Comparison of ENCODE assay signal across 18 mouse cellular contexts in genomic region chr3:83970629-83971028, GRCm38 (mm10).
DNase-seq lines count a peak whose midpoint lies in the region; ATAC-seq lines count a peak whose summit lies in the region.
"Had no signal": no experiment of that assay in that cellular context is flagged by ENCODE, and none has a peak within 500 bp of the region (broad histone marks: within the 10 kb centered on the region; RNA-seq: fewer than 3 reads in every experiment).

No protein-coding gene starts in this region.

- ATAC-seq in embryonic facial prominence, embryonic 14.5 days (ENCODE audit: low read depth), result peak; percentile 26; the same call in 1 of the 2 replicates
- ATAC-seq in hindbrain, embryonic 13.5 days (ENCODE audit: low FRiP score), result no peak
- peak; percentile 19; the same call in 1 of the 2 replicates for ATAC-seq in limb, embryonic 15.5 days (ENCODE audit: insufficient number of reproducible peaks, low FRiP score, low TSS enrichment, low read depth)

- no peak overlapping the region for H3K4me3 ChIP-seq in embryonic facial prominence, embryonic 14.5 days (ENCODE audit: low read depth, low read length)
- no peak overlapping the region for H3K4me3 ChIP-seq in embryonic facial prominence, embryonic 10.5 days
- no peak overlapping the region for H3K4me3 ChIP-seq in heart, embryonic 10.5 days
- H3K4me3 ChIP-seq in hindbrain, embryonic 10.5 days, result no peak overlapping the region
- H3K4me3 ChIP-seq in hindbrain, embryonic 13.5 days, result no peak overlapping the region
- no peak overlapping the region for H3K4me3 ChIP-seq in limb, embryonic 15.5 days
- H3K4me3 ChIP-seq: hindbrain, embryonic 12.5 days; megakaryocyte, embryonic 14.5 days had no signal

- 60% methylated on average over 1 of the region's 1 CpGs for WGBS in embryonic facial prominence, embryonic 14.5 days
- WGBS in embryonic facial prominence, embryonic 10.5 days, result 61% methylated on average over 1 of the region's 1 CpGs
- 44% methylated on average over 1 of the region's 1 CpGs for WGBS in heart, embryonic 10.5 days
- 22% methylated on average over 1 of the region's 1 CpGs for WGBS in hindbrain, embryonic 10.5 days
- 40% methylated on average over 1 of the region's 1 CpGs for WGBS in hindbrain, embryonic 13.5 days
- WGBS in limb, embryonic 15.5 days, result 64% methylated on average over 1 of the region's 1 CpGs

- H3K27me3 ChIP-seq in embryonic facial prominence, embryonic 14.5 days (replicated peaks; ENCODE audit: control insufficient read depth, insufficient read depth, low read length), result no peaks in the 10 kb centered on the region
- no peaks in the 10 kb centered on the region for H3K27me3 ChIP-seq in embryonic facial prominence, embryonic 10.5 days (replicated peaks; ENCODE audit: low read depth, poor library complexity, severe bottlenecking)
- H3K27me3 ChIP-seq in heart, embryonic 10.5 days (ENCODE audit: insufficient read depth, poor library complexity, severe bottlenecking), result no peaks in the 10 kb centered on the region
- no peaks in the 10 kb centered on the region for H3K27me3 ChIP-seq in hindbrain, embryonic 10.5 days (ENCODE audit: insufficient read depth, poor library complexity, severe bottlenecking)
- no peaks in the 10 kb centered on the region for H3K27me3 ChIP-seq in hindbrain, embryonic 13.5 days
- H3K27me3 ChIP-seq in limb, embryonic 15.5 days, result no peaks in the 10 kb centered on the region
- H3K27me3 ChIP-seq: hindbrain, embryonic 12.5 days; megakaryocyte, embryonic 14.5 days had no signal

- H3K4me2 ChIP-seq in embryonic facial prominence, embryonic 14.5 days (ENCODE audit: low read depth, low read length), result no peak overlapping the region
- no peak overlapping the region for H3K4me2 ChIP-seq in hindbrain, embryonic 13.5 days
- H3K4me2 ChIP-seq in limb, embryonic 15.5 days, result no peak overlapping the region
- H3K4me2 ChIP-seq: hindbrain, embryonic 12.5 days; liver, embryonic 11.5 days had no signal

- no peaks in the 10 kb centered on the region for H3K9me3 ChIP-seq in embryonic facial prominence, embryonic 14.5 days (ENCODE audit: control insufficient read depth, low read length)
- H3K9me3 ChIP-seq in embryonic facial prominence, embryonic 10.5 days, result no peaks in the 10 kb centered on the region
- H3K9me3 ChIP-seq in heart, embryonic 10.5 days, result no peaks in the 10 kb centered on the region
- no peaks in the 10 kb centered on the region for H3K9me3 ChIP-seq in hindbrain, embryonic 10.5 days
- no peaks in the 10 kb centered on the region for H3K9me3 ChIP-seq in hindbrain, embryonic 13.5 days
- no peaks in the 10 kb centered on the region for H3K9me3 ChIP-seq in limb, embryonic 15.5 days
- H3K9me3 ChIP-seq: hindbrain, embryonic 12.5 days; megakaryocyte, embryonic 14.5 days had no signal

- H3K36me3 ChIP-seq in embryonic facial prominence, embryonic 14.5 days (ENCODE audit: control insufficient read depth, insufficient read depth, low read length), result peaks cover 2% of the 10 kb centered on the region; the same call in 1 of the 2 replicates
- H3K36me3 ChIP-seq in embryonic facial prominence, embryonic 10.5 days (replicated peaks), result peaks cover 22% of the 10 kb centered on the region
- no peaks in the 10 kb centered on the region for H3K36me3 ChIP-seq in heart, embryonic 10.5 days
- H3K36me3 ChIP-seq in hindbrain, embryonic 10.5 days, result peaks cover 15% of the 10 kb centered on the region; the same call in 1 of the 2 replicates
- H3K36me3 ChIP-seq in hindbrain, embryonic 13.5 days, result no peaks in the 10 kb centered on the region
- peaks cover 9% of the 10 kb centered on the region; the same call in 1 of the 2 replicates for H3K36me3 ChIP-seq in limb, embryonic 15.5 days

- H3K9ac ChIP-seq in embryonic facial prominence, embryonic 14.5 days (ENCODE audit: low read depth, low read length), result no peak overlapping the region
- H3K9ac ChIP-seq in hindbrain, embryonic 13.5 days, result no peak overlapping the region
- no peak overlapping the region for H3K9ac ChIP-seq in limb, embryonic 15.5 days
- H3K9ac ChIP-seq: hindbrain, embryonic 12.5 days had no signal

- no peaks in the 10 kb centered on the region for H3K4me1 ChIP-seq in embryonic facial prominence, embryonic 14.5 days (ENCODE audit: control insufficient read depth, insufficient read depth, low read length)
- H3K4me1 ChIP-seq in embryonic facial prominence, embryonic 10.5 days, result peaks cover 67% of the 10 kb centered on the region
- H3K4me1 ChIP-seq in heart, embryonic 10.5 days, result peaks cover 49% of the 10 kb centered on the region
- H3K4me1 ChIP-seq in hindbrain, embryonic 10.5 days (replicated peaks), result peaks cover 64% of the 10 kb centered on the region
- H3K4me1 ChIP-seq in hindbrain, embryonic 13.5 days (replicated peaks), result peaks cover 55% of the 10 kb centered on the region
- peaks cover 12% of the 10 kb centered on the region for H3K4me1 ChIP-seq in limb, embryonic 15.5 days

- no peak overlapping the region for H3K27ac ChIP-seq in embryonic facial prominence, embryonic 14.5 days (replicated peaks; ENCODE audit: low read depth, low read length)
- no peak overlapping the region; the same call in 1 of the 2 replicates for H3K27ac ChIP-seq in embryonic facial prominence, embryonic 10.5 days (replicated peaks)
- peak overlapping the region; percentile 70; the same call in 1 of the 2 replicates for H3K27ac ChIP-seq in heart, embryonic 10.5 days
- peak overlapping the region; percentile 75 for H3K27ac ChIP-seq in hindbrain, embryonic 10.5 days
- H3K27ac ChIP-seq in hindbrain, embryonic 13.5 days, result no peak overlapping the region
- H3K27ac ChIP-seq in limb, embryonic 15.5 days, result peak overlapping the region; percentile 2; the same call in 1 of the 2 replicates

- no peak for DNase-seq in embryonic facial prominence, embryonic 14.5 days (ENCODE audit: low spot score)
- no peak for DNase-seq in embryonic facial prominence, embryonic 10.5 days (ENCODE audit: low spot score)
- no peak for DNase-seq in heart, embryonic 10.5 days (ENCODE audit: low spot score)
- DNase-seq in heart, adult 9 months (ENCODE audit: low spot score in 2 of 2), result no peak
- DNase-seq in hindbrain, embryonic 10.5 days (ENCODE audit: low spot score), result no peak
- no peak for DNase-seq in embryo, embryonic 11 days
- DNase-seq: adrenal gland, adult 2 months; cerebellum, adult 8-10 months; kidney, adult 9 months; kidney, postnatal 25 days; lung, adult 18-20 months; lung, postnatal 14 days; thymus, postnatal 14 days had no signal

Comparison
In these comparisons a context has a peak if more than half of its experiments do, and no peak if none do; other contexts are left out.
1. H3K27ac ChIP-seq: peak in heart, embryonic 10.5 days (single experiment), hindbrain, embryonic 10.5 days (single experiment) and limb, embryonic 15.5 days (single experiment); none in embryonic facial prominence, embryonic 14.5 days (single experiment), embryonic facial prominence, embryonic 10.5 days (single experiment) and hindbrain, embryonic 13.5 days (single experiment).